Mouse (Mus musculus): ENCODE measurements at regions not wholly inside any gene's neighbourhood (a gene's known extent, or its start where the extent isn't known, plus 50 kb on each side); places are given as distances from the start of the nearest gene placed in this dataset.
A peak's percentile ranks its signal among the peaks of the same experiment; 100 is the strongest.

DNA sequence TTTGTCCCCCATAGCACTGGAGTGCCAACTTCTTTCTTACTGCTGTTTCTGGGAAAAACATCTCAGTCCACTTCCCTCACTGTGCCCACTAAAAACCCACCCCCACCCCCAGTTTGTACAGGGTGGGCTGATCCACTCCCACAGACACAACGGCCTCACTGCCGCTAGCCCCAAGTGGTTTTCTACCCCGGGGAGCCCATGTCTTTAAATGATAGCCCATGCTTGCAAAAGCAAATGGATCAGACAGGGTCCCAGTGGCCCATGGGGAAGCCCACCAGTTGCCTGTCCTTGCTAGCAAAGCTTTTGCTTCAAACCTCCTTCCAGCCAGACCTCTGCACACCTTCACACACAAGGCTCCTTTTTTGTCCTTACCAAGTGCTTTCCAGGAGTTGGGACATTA lies 257.0 kb upstream of the Rnaseh2b start:
- WGBS: 92% methylated on average over 3 of the region's 3 CpGs
- Histone ChIP-seq H3K4me1 (replicated peaks; ENCODE audit: control insufficient read depth, insufficient read depth, low read length) (no peaks in the 10 kb centered on the region; the same call in 1 of the 2 replicates), H3K27ac (ENCODE audit: low read depth, low read length) (no peak overlapping the region), H3K36me3 (ENCODE audit: control insufficient read depth, insufficient read depth, low read length) (no peaks in the 10 kb centered on the region), H3K4me2 (ENCODE audit: low read depth, low read length, severe bottlenecking) (no peak overlapping the region), H3K9me3 (ENCODE audit: control insufficient read depth, low read length) (no peaks in the 10 kb centered on the region), H3K9ac (ENCODE audit: low read length) (no peak overlapping the region), H3K4me3 (ENCODE audit: low read depth, low read length) (no peak overlapping the region), H3K27me3 (ENCODE audit: control insufficient read depth, insufficient read depth, low read length) (no peaks in the 10 kb centered on the region)
- ATAC-seq (replicated peaks; ENCODE audit: low FRiP score): no peak
- no peak for DNase-seq (ENCODE audit: low spot score)

DNA sequence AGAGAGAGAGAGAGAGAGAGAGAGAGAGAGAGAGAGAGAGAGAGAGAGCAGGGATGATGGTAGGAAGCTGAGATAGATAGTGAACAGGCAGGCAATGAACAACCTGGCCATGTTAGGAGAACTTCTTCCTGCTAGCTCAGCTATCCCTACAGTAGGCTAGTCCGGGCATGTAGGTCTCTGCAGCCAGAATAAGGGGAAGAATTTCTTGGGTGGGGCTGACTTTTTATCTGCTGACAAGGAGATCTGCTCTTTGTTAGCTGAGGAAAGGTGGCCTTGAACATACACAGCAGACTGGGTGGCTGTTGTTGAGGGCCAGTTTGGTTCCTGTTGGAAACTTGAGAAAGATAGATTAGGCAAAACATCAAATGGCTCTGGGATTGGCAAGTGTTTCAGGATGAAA lies 254.9 kb upstream of the Rnaseh2b start:
- Histone ChIP-seq H3K27me3 (ENCODE audit: control insufficient read depth, insufficient read depth, low read length) (no peaks in the 10 kb centered on the region), H3K4me3 (ENCODE audit: low read depth, low read length) (no peak overlapping the region), H3K9ac (ENCODE audit: low read length) (no peak overlapping the region), H3K9me3 (ENCODE audit: control insufficient read depth, low read length) (no peaks in the 10 kb centered on the region), H3K4me1 (replicated peaks; ENCODE audit: control insufficient read depth, insufficient read depth, low read length) (no peaks in the 10 kb centered on the region; the same call in 1 of the 2 replicates), H3K36me3 (ENCODE audit: control insufficient read depth, insufficient read depth, low read length) (no peaks in the 10 kb centered on the region), H3K27ac (ENCODE audit: low read depth, low read length) (no peak overlapping the region), H3K4me2 (ENCODE audit: low read depth, low read length, severe bottlenecking) (no peak overlapping the region)
- DNase-seq (ENCODE audit: low spot score) (no peak), ATAC-seq (replicated peaks; ENCODE audit: low FRiP score) (no peak)
- WGBS: 80% methylated on average over 1 of the region's 1 CpGs

DNA sequence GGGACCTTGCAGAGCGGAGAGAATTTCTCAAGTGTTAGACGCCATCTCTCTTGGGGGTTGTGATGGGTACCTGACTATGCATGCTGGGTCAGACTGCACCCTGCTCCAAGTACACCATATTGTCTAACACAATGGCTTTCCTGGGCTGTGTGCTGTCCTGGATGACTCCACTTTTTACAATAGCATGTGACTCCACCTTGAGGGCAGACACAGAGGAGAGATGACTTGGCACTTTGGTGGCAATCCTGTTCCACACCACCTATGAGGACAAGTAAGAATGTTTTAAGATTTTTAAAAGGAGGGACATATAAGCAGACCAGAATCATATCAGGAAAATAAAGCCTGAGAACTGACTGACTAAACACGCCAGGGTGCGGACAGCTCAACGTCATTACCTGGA lies 254.5 kb upstream of the Rnaseh2b start:
- H3K9ac ChIP-seq (ENCODE audit: low read length): no peak overlapping the region
- no peak overlapping the region for H3K4me3 ChIP-seq (ENCODE audit: low read depth, low read length)
- no peaks in the 10 kb centered on the region; the same call in 1 of the 2 replicates for H3K4me1 ChIP-seq (replicated peaks; ENCODE audit: control insufficient read depth, insufficient read depth, low read length)
- no peak for DNase-seq (ENCODE audit: low spot score)
- no peak overlapping the region for H3K4me2 ChIP-seq (ENCODE audit: low read depth, low read length, severe bottlenecking)
- H3K27me3 ChIP-seq (ENCODE audit: control insufficient read depth, insufficient read depth, low read length): no peaks in the 10 kb centered on the region
- no peak overlapping the region for H3K27ac ChIP-seq (ENCODE audit: low read depth, low read length)
- 95% methylated on average over 5 of the region's 5 CpGs for WGBS
- no peak for ATAC-seq (replicated peaks; ENCODE audit: low FRiP score)
- H3K9me3 ChIP-seq (ENCODE audit: control insufficient read depth, low read length): no peaks in the 10 kb centered on the region
- no peaks in the 10 kb centered on the region for H3K36me3 ChIP-seq (ENCODE audit: control insufficient read depth, insufficient read depth, low read length)

DNA sequence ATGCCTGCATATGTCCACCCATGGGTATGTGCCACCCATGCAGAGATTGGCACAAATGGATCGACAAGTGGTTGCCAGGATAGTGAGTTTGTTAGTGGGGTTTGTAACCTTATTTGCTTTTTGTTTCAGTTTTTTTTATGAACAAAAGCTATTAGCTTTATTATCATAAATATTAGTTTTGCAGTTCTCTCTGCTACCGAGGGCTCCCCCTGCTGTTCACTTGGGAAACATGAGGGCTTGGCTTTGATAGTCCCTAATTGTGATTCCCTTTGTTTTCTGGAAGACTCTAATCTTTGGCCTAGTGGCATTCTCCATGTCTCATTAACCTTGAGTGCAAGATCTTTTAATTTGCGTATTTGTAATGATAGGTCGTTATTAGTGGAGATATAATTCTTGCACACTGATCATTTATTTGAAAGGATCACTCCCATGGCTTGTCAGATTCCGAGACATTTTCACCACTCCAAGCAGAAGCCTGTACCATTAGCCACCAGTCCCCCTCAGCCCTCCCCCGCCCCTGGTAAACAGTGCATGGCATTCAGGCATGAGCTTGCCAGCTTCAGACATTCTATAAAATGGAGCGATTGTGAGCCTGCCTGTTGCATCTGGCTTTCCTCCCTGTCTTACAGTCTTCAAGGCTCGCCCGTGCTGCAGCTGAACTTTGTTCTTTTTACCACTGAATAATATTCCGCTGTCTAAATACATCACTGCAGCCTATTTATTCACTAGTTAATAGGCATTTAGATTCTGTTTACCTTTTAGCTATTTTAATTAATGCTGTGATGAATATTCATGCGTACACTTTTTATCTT lies 249.9 kb upstream of the Rnaseh2b start:
- Histone ChIP-seq H3K4me1 (replicated peaks; ENCODE audit: control insufficient read depth, insufficient read depth, low read length) (no peaks in the 10 kb centered on the region), H3K36me3 (ENCODE audit: control insufficient read depth, insufficient read depth, low read length) (no peaks in the 10 kb centered on the region), H3K9me3 (ENCODE audit: control insufficient read depth, low read length) (no peaks in the 10 kb centered on the region), H3K4me3 (ENCODE audit: low read depth, low read length) (no peak overlapping the region), H3K27me3 (ENCODE audit: control insufficient read depth, insufficient read depth, low read length) (no peaks in the 10 kb centered on the region), H3K4me2 (ENCODE audit: low read depth, low read length, severe bottlenecking) (no peak overlapping the region), H3K9ac (ENCODE audit: low read length) (no peak overlapping the region), H3K27ac (ENCODE audit: low read depth, low read length) (no peak overlapping the region)
- ATAC-seq (replicated peaks; ENCODE audit: low FRiP score): peak; percentile 94
- WGBS: 44% methylated on average over 11 of the region's 11 CpGs
- DNase-seq (ENCODE audit: low spot score): peak; percentile 72

DNA sequence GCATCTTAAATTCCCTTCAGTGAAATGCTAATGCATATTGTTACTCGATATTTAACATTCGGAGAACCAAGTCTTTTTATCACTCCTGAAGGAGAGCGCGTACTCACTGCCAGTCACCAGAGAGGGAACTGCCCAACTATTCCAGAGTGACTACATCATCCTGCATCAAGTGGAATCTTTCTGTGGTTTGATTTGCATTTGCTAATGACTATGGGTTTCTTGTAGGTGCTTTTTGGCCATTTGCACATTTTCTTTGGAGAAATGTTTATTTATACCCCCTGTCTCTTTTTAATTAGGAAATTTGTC lies 249.3 kb upstream of the Rnaseh2b start:
- ATAC-seq (replicated peaks; ENCODE audit: low FRiP score): peak; percentile 86
- WGBS: 63% methylated on average over 4 of the region's 4 CpGs
- no peaks in the 10 kb centered on the region for H3K9me3 ChIP-seq (ENCODE audit: control insufficient read depth, low read length)
- no peak overlapping the region for H3K4me3 ChIP-seq (ENCODE audit: low read depth, low read length)
- H3K27ac ChIP-seq (ENCODE audit: low read depth, low read length): no peak overlapping the region
- no peak for DNase-seq (ENCODE audit: low spot score)
- H3K9ac ChIP-seq (ENCODE audit: low read length): no peak overlapping the region
- no peak overlapping the region for H3K4me2 ChIP-seq (ENCODE audit: low read depth, low read length, severe bottlenecking)
- H3K27me3 ChIP-seq (ENCODE audit: control insufficient read depth, insufficient read depth, low read length): no peaks in the 10 kb centered on the region
- H3K36me3 ChIP-seq (ENCODE audit: control insufficient read depth, insufficient read depth, low read length): no peaks in the 10 kb centered on the region
- H3K4me1 ChIP-seq (replicated peaks; ENCODE audit: control insufficient read depth, insufficient read depth, low read length): no peaks in the 10 kb centered on the region

DNA sequence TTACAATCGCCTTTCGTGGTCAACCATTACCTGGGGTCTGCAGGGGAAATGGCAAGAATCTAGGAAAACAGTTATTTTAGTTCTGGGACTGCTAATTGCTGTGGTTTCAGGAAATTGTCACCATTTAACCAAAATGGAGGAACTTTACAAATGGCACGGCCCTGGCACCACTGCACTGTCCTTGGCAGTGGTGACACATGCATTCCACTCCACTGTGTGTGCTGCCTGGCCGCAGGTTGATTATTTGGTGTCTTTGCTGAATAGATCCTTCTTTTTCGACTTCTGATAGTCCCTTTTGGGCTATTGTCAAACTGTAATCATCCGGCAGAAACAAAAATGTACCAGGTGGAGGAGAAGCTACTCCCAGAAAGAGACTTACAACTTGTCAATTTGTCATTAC lies 241.4 kb upstream of the Rnaseh2b start:
- Histone ChIP-seq H3K4me3 (ENCODE audit: low read depth, low read length) (no peak overlapping the region), H3K9me3 (ENCODE audit: control insufficient read depth, low read length) (no peaks in the 10 kb centered on the region)
- WGBS: 94% methylated on average over 6 of the region's 6 CpGs

DNA sequence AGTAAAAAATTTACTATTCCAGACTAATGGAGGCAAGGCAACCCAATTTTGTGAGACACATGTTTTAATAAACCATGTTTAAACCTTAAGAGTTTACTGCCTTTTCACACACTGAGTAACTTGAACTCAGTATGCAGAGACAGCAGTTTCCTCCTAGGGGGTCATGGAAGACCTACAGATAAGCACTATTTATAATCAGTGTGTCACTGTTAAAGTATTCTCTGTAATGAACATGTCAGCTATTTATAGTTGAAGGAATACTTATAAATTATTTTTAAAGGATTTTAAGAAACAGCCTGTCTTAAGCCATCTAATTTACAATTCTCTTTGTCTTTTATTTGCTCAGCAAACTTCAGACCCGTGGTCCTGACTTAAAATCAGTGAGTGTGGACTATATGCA lies 240.5 kb upstream of the Rnaseh2b start:
- WGBS: 76% methylated on average over 1 of the region's 1 CpGs
- Histone ChIP-seq H3K27ac (ENCODE audit: low read depth, low read length) (no peak overlapping the region), H3K9me3 (ENCODE audit: control insufficient read depth, low read length) (no peaks in the 10 kb centered on the region), H3K4me3 (ENCODE audit: low read depth, low read length) (no peak overlapping the region), H3K27me3 (ENCODE audit: control insufficient read depth, insufficient read depth, low read length) (no peaks in the 10 kb centered on the region), H3K36me3 (ENCODE audit: control insufficient read depth, insufficient read depth, low read length) (no peaks in the 10 kb centered on the region), H3K4me2 (ENCODE audit: low read depth, low read length, severe bottlenecking) (no peak overlapping the region), H3K9ac (ENCODE audit: low read length) (no peak overlapping the region), H3K4me1 (replicated peaks; ENCODE audit: control insufficient read depth, insufficient read depth, low read length) (no peaks in the 10 kb centered on the region)
- ATAC-seq (replicated peaks; ENCODE audit: low FRiP score): no peak
- no peak for DNase-seq (ENCODE audit: low spot score)

More for the DNA sequence above, 241.4 kb upstream of the Rnaseh2b start:
- H3K4me1 ChIP-seq (replicated peaks; ENCODE audit: control insufficient read depth, insufficient read depth, low read length): no peaks in the 10 kb centered on the region
- H3K27ac ChIP-seq (ENCODE audit: low read depth, low read length): no peak overlapping the region
- H3K9ac ChIP-seq (ENCODE audit: low read length): no peak overlapping the region
- ATAC-seq (replicated peaks; ENCODE audit: low FRiP score) (no peak), DNase-seq (ENCODE audit: low spot score) (no peak)
- H3K27me3 ChIP-seq (ENCODE audit: control insufficient read depth, insufficient read depth, low read length): no peaks in the 10 kb centered on the region
- no peaks in the 10 kb centered on the region for H3K36me3 ChIP-seq (ENCODE audit: control insufficient read depth, insufficient read depth, low read length)
- H3K4me2 ChIP-seq (ENCODE audit: low read depth, low read length, severe bottlenecking): no peak overlapping the region

DNA sequence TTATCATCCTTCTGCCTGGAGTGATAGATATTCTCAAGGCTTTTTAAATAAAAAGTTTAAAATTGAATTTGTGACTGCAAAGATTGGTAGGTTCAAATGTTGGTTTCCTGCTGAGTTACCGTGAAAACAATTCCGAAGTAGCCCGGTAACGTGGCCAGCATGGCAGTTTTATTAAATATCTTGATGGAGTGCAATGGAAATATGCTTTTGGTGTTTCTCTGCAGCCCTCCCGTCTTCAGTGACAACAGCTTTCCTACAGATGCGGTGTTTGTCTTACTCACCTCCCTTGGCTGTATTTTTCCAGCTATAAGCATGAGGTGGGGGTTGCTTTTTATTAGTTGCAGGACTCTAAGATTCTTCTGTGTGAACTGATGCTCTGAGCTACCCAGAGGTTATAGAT lies 239.4 kb upstream of the Rnaseh2b start:
- ATAC-seq (replicated peaks; ENCODE audit: low FRiP score) (no peak), DNase-seq (ENCODE audit: low spot score) (no peak)
- no peaks in the 10 kb centered on the region for H3K9me3 ChIP-seq (ENCODE audit: control insufficient read depth, low read length)
- H3K4me2 ChIP-seq (ENCODE audit: low read depth, low read length, severe bottlenecking): no peak overlapping the region
- no peaks in the 10 kb centered on the region for H3K27me3 ChIP-seq (ENCODE audit: control insufficient read depth, insufficient read depth, low read length)
- 82% methylated on average over 6 of the region's 6 CpGs for WGBS
- no peak overlapping the region for H3K27ac ChIP-seq (ENCODE audit: low read depth, low read length)
- H3K9ac ChIP-seq (ENCODE audit: low read length): no peak overlapping the region
- no peaks in the 10 kb centered on the region for H3K36me3 ChIP-seq (ENCODE audit: control insufficient read depth, insufficient read depth, low read length)
- no peaks in the 10 kb centered on the region for H3K4me1 ChIP-seq (replicated peaks; ENCODE audit: control insufficient read depth, insufficient read depth, low read length)
- no peak overlapping the region for H3K4me3 ChIP-seq (ENCODE audit: low read depth, low read length)

DNA sequence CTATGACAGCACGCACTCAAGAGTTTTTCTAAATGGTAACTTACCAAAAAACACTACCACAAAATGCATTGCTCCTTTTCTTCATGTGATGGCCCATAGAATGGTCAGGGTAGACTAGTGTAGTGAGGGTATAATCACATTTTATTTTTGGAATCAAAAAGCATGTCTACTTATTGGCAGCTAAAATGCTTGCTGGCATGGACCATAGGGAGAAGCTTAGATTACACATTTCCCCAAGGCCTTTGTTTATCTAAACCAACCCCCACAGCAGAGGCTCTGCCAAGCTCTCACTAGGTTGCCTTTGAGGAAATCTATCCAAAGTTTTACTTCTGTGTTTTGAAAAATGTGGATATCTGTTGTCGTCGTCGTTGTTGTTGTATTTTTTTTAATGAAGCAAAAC lies 235.3 kb upstream of the Rnaseh2b start:
- H3K36me3 ChIP-seq (ENCODE audit: control insufficient read depth, insufficient read depth, low read length): no peaks in the 10 kb centered on the region
- H3K4me3 ChIP-seq (ENCODE audit: low read depth, low read length): no peak overlapping the region
- no peaks in the 10 kb centered on the region for H3K9me3 ChIP-seq (ENCODE audit: control insufficient read depth, low read length)
- H3K4me2 ChIP-seq (ENCODE audit: low read depth, low read length, severe bottlenecking): no peak overlapping the region
- DNase-seq (ENCODE audit: low spot score) (no peak), ATAC-seq (replicated peaks; ENCODE audit: low FRiP score) (no peak)
- 90% methylated on average over 4 of the region's 4 CpGs for WGBS
- no peak overlapping the region for H3K9ac ChIP-seq (ENCODE audit: low read length)
- no peaks in the 10 kb centered on the region for H3K27me3 ChIP-seq (ENCODE audit: control insufficient read depth, insufficient read depth, low read length)
- H3K27ac ChIP-seq (ENCODE audit: low read depth, low read length): no peak overlapping the region
- no peaks in the 10 kb centered on the region for H3K4me1 ChIP-seq (replicated peaks; ENCODE audit: control insufficient read depth, insufficient read depth, low read length)

Data from forebrain, embryonic 11.5 days (tissue).